Mouse (Mus musculus): ENCODE results near the gene B3gnt7.

DNA sequence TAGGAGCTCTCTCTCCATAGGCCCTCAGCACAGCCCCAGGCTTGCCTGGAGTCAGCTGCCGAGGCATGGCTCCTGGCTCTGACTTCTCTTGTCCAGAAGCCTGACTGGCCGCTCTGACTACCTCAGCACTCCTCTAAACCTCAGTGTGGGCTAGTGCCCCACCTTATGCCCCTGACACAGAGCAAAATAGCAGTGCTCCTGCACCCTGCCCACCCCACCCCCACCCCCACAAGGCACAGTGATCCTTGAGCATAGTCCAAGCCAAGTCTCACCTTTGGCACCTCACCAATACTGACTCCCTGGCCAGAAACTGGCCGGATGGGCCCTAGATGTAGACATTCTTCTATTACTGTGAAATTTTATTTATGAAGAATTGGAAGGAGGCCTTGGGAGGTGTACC, 4.1 kb downstream of the B3gnt7 start:
- no peak for TF ChIP-seq POLR2A (IDR thresholded peaks at IDR 0.05; ENCODE audit: low read depth, low read length)
- no peak for TF ChIP-seq CTCF (IDR thresholded peaks at IDR 0.05; ENCODE audit: extremely low read depth, insufficient read length, insufficient replicate concordance, low read depth, low read length)

Measured in small intestine, adult 2 months (tissue).